Mouse (Mus musculus) lung, postnatal 0 days (tissue): ENCODE data around the gene Praf2.

Source experiments
- CTCF ChIP-seq: IDR thresholded peaks from 2 replicates; pipeline ENCODE4 v1.5.1; 2016; ENCODE audit warnings: antibody characterized with exemption, mild to moderate bottlenecking
- EP300 ChIP-seq: IDR thresholded peaks from 2 replicates; pipeline ENCODE4 v1.6.1; 2016; ENCODE audit warnings: antibody characterized with exemption, mild to moderate bottlenecking, control low read depth

DNA sequence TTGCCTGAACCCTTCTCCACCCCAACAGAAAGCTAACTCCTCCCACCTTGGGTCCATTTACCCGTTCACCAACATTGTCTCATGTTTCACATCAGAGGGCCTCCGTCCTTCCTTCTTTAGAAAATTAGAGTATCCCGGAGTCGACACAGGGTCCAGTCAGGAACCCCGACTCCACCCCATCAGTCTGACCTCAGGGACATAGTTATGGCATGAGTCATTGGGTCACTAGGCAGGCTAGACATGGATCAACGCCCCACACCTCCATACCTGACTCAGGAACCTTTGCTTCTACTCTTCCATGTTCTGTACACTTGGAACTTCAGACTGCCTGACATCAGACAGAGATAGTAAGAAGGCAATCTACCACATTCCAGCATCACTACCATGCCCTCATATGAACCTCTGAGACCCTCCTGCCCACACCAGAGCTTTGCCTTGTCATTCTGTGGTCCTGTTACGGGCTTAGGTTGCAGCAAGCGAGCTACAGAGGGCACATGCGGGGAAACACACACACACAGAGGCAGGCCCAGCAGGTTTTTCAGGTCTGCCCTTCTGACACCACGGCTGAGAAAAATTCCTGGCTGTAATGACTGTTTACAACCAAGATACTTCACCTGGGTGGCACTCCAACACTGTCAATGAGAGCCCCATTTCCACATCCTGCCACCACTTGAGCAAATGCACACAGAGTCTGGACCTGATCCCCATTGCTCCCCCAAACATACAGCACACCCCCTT, 12.0 kb downstream of the Praf2 start:
- no peak for TF ChIP-seq CTCF
- TF ChIP-seq EP300 = peak; percentile 16; the same call in 1 of the 2 replicates
